Mouse (Mus musculus) spleen, adult 2 months (tissue): Measurements from ENCODE around the gene Grik3.

Experiments
- CTCF ChIP-seq: fragments of 200-500 bp; IDR thresholded peaks from 2 replicates; pipeline ENCODE4 v1.5.1; 2011; ENCODE audit warnings: mild to moderate bottlenecking, inconsistent platforms; ENCODE audit not compliant: insufficient read depth, insufficient read length, insufficient replicate concordance; ENCODE audit errors: extremely low read depth
- POLR2A ChIP-seq: fragments of 200-500 bp; IDR thresholded peaks from 2 replicates; pipeline ENCODE4 v1.6.1; 2011; ENCODE audit warnings: low read depth, low read length, inconsistent platforms

GRCm38 (mm10) chr4:125481256-125481655, 9.2 kb upstream of the Grik3 start:
- TF ChIP-seq POLR2A (no peak), CTCF (no peak)
